In genomic region chr5:130080051-130080681, GRCm38 (mm10) we compare ENCODE assay signal across 8 mouse cellular contexts. TPM values are rescaled to one million over a fixed set of nuclear protein-coding genes. Genes with fewer than 3 reads are reported as not detected.
DNase-seq lines count a peak whose midpoint lies in the region; ATAC-seq and TF ChIP-seq lines count a peak whose summit lies in the region.

No protein-coding gene starts in this region.

- peak overlapping the region; percentile 91 for H3K9ac ChIP-seq in heart, embryonic 13.5 days
- H3K9ac ChIP-seq in stomach, embryonic 14.5 days (replicated peaks; ENCODE audit: low read depth, low read length), result peak overlapping the region; percentile 78

- peaks cover 19% of the 10 kb centered on the region for H3K4me1 ChIP-seq in heart, embryonic 13.5 days
- H3K4me1 ChIP-seq in embryonic fibroblast, embryonic 13.5 days (ENCODE audit: control insufficient read depth, insufficient read depth, low read length), result 0 out of 2 replicates have a peak, but pooled peaks cover 3% of the 10 kb centered on the region
- H3K4me1 ChIP-seq in stomach, embryonic 14.5 days (ENCODE audit: control insufficient read depth, insufficient read depth, low read length), result 0 out of 2 replicates have a peak, but pooled peaks cover 2% of the 10 kb centered on the region

- H3K9me3 ChIP-seq in heart, embryonic 13.5 days, result peaks cover 9% of the 10 kb centered on the region; the same call in 1 of the 2 replicates
- 0 out of 2 replicates have a peak, but pooled peaks cover 4% of the 10 kb centered on the region for H3K9me3 ChIP-seq in stomach, embryonic 14.5 days (ENCODE audit: control insufficient read depth, low read depth, low read length)

- H3K27ac ChIP-seq in heart, embryonic 13.5 days (replicated peaks), result no peak overlapping the region
- H3K27ac ChIP-seq in embryonic fibroblast, embryonic 13.5 days (ENCODE audit: insufficient read depth, low read length), result no peak overlapping the region
- H3K27ac ChIP-seq in stomach, embryonic 14.5 days (ENCODE audit: low read length), result no peak overlapping the region

- peaks cover 7% of the 10 kb centered on the region for H3K36me3 ChIP-seq in heart, embryonic 13.5 days
- peaks cover 4% of the 10 kb centered on the region; the same call in 1 of the 2 replicates for H3K36me3 ChIP-seq in stomach, embryonic 14.5 days (ENCODE audit: control insufficient read depth, insufficient read depth, low read length)

- H3K27me3 ChIP-seq in heart, embryonic 13.5 days (replicated peaks), result peaks cover 33% of the 10 kb centered on the region
- H3K27me3 ChIP-seq in stomach, embryonic 14.5 days (ENCODE audit: control insufficient read depth, insufficient read depth, low read length), result no peaks in the 10 kb centered on the region

- WGBS in heart, embryonic 13.5 days, result 72% methylated on average over 16 of the region's 16 CpGs
- WGBS in stomach, embryonic 14.5 days, result 73% methylated on average over 16 of the region's 16 CpGs

- TF ChIP-seq POLR2A in embryonic fibroblast, embryonic 13.5 days (IDR thresholded peaks at IDR 0.05; ENCODE audit: low read depth, low read length), result no peak

- H3K4me3 ChIP-seq in heart, embryonic 13.5 days, result peak overlapping the region; percentile 74
- H3K4me3 ChIP-seq in embryonic fibroblast, embryonic 13.5 days (ENCODE audit: insufficient read depth, low read length), result peak overlapping the region; percentile 78
- H3K4me3 ChIP-seq in stomach, embryonic 14.5 days (ENCODE audit: low read depth, low read length), result peak overlapping the region; percentile 55

- ATAC-seq in heart, embryonic 13.5 days (ENCODE audit: extremely low read depth, insufficient number of reproducible peaks, low FRiP score, low TSS enrichment), result no peak
- ATAC-seq in stomach, embryonic 14.5 days (ENCODE audit: insufficient number of reproducible peaks, insufficient read depth, low FRiP score, low read depth), result no peak

- TF ChIP-seq CTCF in embryonic fibroblast, embryonic 13.5 days (IDR thresholded peaks at IDR 0.05; ENCODE audit: borderline replicate concordance, insufficient read depth, low read length), result peak; percentile 28

- peak overlapping the region; percentile 84 for H3K4me2 ChIP-seq in heart, embryonic 13.5 days
- peak overlapping the region; percentile 62 for H3K4me2 ChIP-seq in stomach, embryonic 14.5 days (replicated peaks; ENCODE audit: low read depth, low read length)

- DNase-seq in heart, adult 9 months (ENCODE audit: low spot score in 2 of 2), result no peak
- DNase-seq in CD4-positive helper T cell, adult 2 months (ENCODE audit: low read depth, low spot score), result peak; percentile 10
- peak; percentile 50 for DNase-seq in liver
- DNase-seq in right cerebral cortex, postnatal 36 days (ENCODE audit: low spot score in 2 of 2), result no peak
- no peak for DNase-seq in yolk sac, embryonic 10.5 days (ENCODE audit: low spot score)

RNA-seq across cellular contexts. Expression of gene Tpst1, which starts 7.0 kb away (rescaled TPM):
- polyA plus RNA-seq in heart, embryonic 13.5 days (2015; fragmentation: Nextera tagmentation; extraction: Ambion mirVana), result 24.3 and 27.2 TPM in 2 replicates
- polyA plus RNA-seq in embryonic fibroblast, embryonic 13.5 days (2011; ENCODE audit: insufficient read length, low read depth, missing spikeins), result 34.0 and 44.9 TPM in 2 replicates
- 82.7 and 87.3 TPM in 2 replicates for polyA plus RNA-seq in stomach, embryonic 14.5 days (2014; fragmentation: Nextera tagmentation; extraction: Ambion mirVana)

RNA-seq across cellular contexts. Expression of gene Crcp, which starts 51.1 kb away (rescaled TPM):
- 23.8 and 27.0 TPM in 2 replicates for polyA plus RNA-seq in heart, embryonic 13.5 days (2015; fragmentation: Nextera tagmentation; extraction: Ambion mirVana)
- 30.8 and 36.5 TPM in 2 replicates for polyA plus RNA-seq in embryonic fibroblast, embryonic 13.5 days (2011; ENCODE audit: insufficient read length, low read depth, missing spikeins)
- polyA plus RNA-seq in stomach, embryonic 14.5 days (2014; fragmentation: Nextera tagmentation; extraction: Ambion mirVana), result 20.0 and 24.2 TPM in 2 replicates

RNA-seq across cellular contexts. Expression of gene Asl, which starts 51.1 kb away (rescaled TPM):
- polyA plus RNA-seq in heart, embryonic 13.5 days (2015; fragmentation: Nextera tagmentation; extraction: Ambion mirVana), result 18.4 and 18.7 TPM in 2 replicates
- 32.6 and 41.4 TPM in 2 replicates for polyA plus RNA-seq in embryonic fibroblast, embryonic 13.5 days (2011; ENCODE audit: insufficient read length, low read depth, missing spikeins)
- polyA plus RNA-seq in stomach, embryonic 14.5 days (2014; fragmentation: Nextera tagmentation; extraction: Ambion mirVana), result 35.1 TPM in 2 replicates

Comparison
In these comparisons a context has a peak if more than half of its experiments do, and no peak if none do; other contexts are left out.
1. DNase-seq: peak in CD4-positive helper T cell, adult 2 months (single experiment) and liver (single experiment); none in heart, adult 9 months (0 of 2), right cerebral cortex, postnatal 36 days (0 of 2) and yolk sac, embryonic 10.5 days (single experiment).
2. Peak in every context shown above with its lines, with median percentiles within 50 percentile points of each other: H3K4me3 ChIP-seq.